Mouse (Mus musculus): Measurements from ENCODE around the gene Lgsn. TPM values are rescaled to one million over a fixed set of nuclear protein-coding genes. Genes with fewer than 3 reads are reported as not detected.

Lgsn gene
- total RNA-seq (2014; fragmentation: Nextera tagmentation) (not detected in 2 replicates), total RNA-seq (2017) (not detected in 2 replicates)

- no peak for ATAC-seq (replicated peaks; ENCODE audit: low FRiP score, low TSS enrichment, poor library complexity, severe bottlenecking)
Observed at GRCm38 (mm10) chr1:31176101-31176500, at the start of gene Lgsn. Lgsn (plus strand) TSS chr1:31176401.

- no peak for ATAC-seq (replicated peaks; ENCODE audit: low FRiP score, low TSS enrichment, poor library complexity, severe bottlenecking)
Observed at GRCm38 (mm10) chr1:31138387-31138786, 37.8 kb upstream of the Lgsn start.

- no peak for ATAC-seq (replicated peaks; ENCODE audit: low FRiP score, low TSS enrichment, poor library complexity, severe bottlenecking)
Observed at GRCm38 (mm10) chr1:31142288-31143094, 33.7 kb upstream of the Lgsn start.

- no peak for ATAC-seq (replicated peaks; ENCODE audit: low FRiP score, low TSS enrichment, poor library complexity, severe bottlenecking)
Observed at GRCm38 (mm10) chr1:31143571-31143970, 32.6 kb upstream of the Lgsn start.

- ATAC-seq (replicated peaks; ENCODE audit: low FRiP score, low TSS enrichment, poor library complexity, severe bottlenecking): no peak
Observed at GRCm38 (mm10) chr1:31149671-31150070, 26.5 kb upstream of the Lgsn start.

- no peak for ATAC-seq (replicated peaks; ENCODE audit: low FRiP score, low TSS enrichment, poor library complexity, severe bottlenecking)
Observed at GRCm38 (mm10) chr1:31150546-31150945, 25.7 kb upstream of the Lgsn start.

- no peak for ATAC-seq (replicated peaks; ENCODE audit: low FRiP score, low TSS enrichment, poor library complexity, severe bottlenecking)
Observed at GRCm38 (mm10) chr1:31152799-31153426, 23.3 kb upstream of the Lgsn start.

- ATAC-seq (replicated peaks; ENCODE audit: low FRiP score, low TSS enrichment, poor library complexity, severe bottlenecking): peak; percentile 70; the same call in 1 of the 2 replicates
Observed at GRCm38 (mm10) chr1:31153793-31154349, 22.3 kb upstream of the Lgsn start.

GRCm38 (mm10) chr1:31156185-31156584 lies 20.0 kb upstream of the Lgsn start:
- no peak for ATAC-seq (replicated peaks; ENCODE audit: low FRiP score, low TSS enrichment, poor library complexity, severe bottlenecking)

GRCm38 (mm10) chr1:31156884-31157283 lies 19.3 kb upstream of the Lgsn start:
- no peak for ATAC-seq (replicated peaks; ENCODE audit: low FRiP score, low TSS enrichment, poor library complexity, severe bottlenecking)

- ATAC-seq (replicated peaks; ENCODE audit: low FRiP score, low TSS enrichment, poor library complexity, severe bottlenecking): no peak
Observed at GRCm38 (mm10) chr1:31164527-31165189, 11.5 kb upstream of the Lgsn start.

- no peak for ATAC-seq (replicated peaks; ENCODE audit: low FRiP score, low TSS enrichment, poor library complexity, severe bottlenecking)
Observed at GRCm38 (mm10) chr1:31165326-31166121, 10.7 kb upstream of the Lgsn start.

GRCm38 (mm10) chr1:31175401-31175800 lies 800 bp upstream of the Lgsn start:
- no peak for ATAC-seq (replicated peaks; ENCODE audit: low FRiP score, low TSS enrichment, poor library complexity, severe bottlenecking)

GRCm38 (mm10) chr1:31178264-31178663 lies 2.1 kb downstream of the Lgsn start:
- no peak for ATAC-seq (replicated peaks; ENCODE audit: low FRiP score, low TSS enrichment, poor library complexity, severe bottlenecking)

- no peak for ATAC-seq (replicated peaks; ENCODE audit: low FRiP score, low TSS enrichment, poor library complexity, severe bottlenecking)
Observed at GRCm38 (mm10) chr1:31190237-31190866, 14.2 kb downstream of the Lgsn start.

- no peak for ATAC-seq (replicated peaks; ENCODE audit: low FRiP score, low TSS enrichment, poor library complexity, severe bottlenecking)
Observed at GRCm38 (mm10) chr1:31195633-31196032, 19.4 kb downstream of the Lgsn start.

- ATAC-seq (replicated peaks; ENCODE audit: low FRiP score, low TSS enrichment, poor library complexity, severe bottlenecking): no peak
Observed at GRCm38 (mm10) chr1:31196959-31197358, 20.8 kb downstream of the Lgsn start.

- ATAC-seq (replicated peaks; ENCODE audit: low FRiP score, low TSS enrichment, poor library complexity, severe bottlenecking): no peak
Observed at GRCm38 (mm10) chr1:31203771-31204170, 27.6 kb downstream of the Lgsn start.

- ATAC-seq (replicated peaks; ENCODE audit: low FRiP score, low TSS enrichment, poor library complexity, severe bottlenecking): no peak
Observed at GRCm38 (mm10) chr1:31205346-31205745, 29.1 kb downstream of the Lgsn start.

All from megakaryocyte-erythroid progenitor cell, adult 5-6 weeks (primary cell).